Mouse (Mus musculus): ENCODE measurements around the gene Psme1. TPM values are rescaled to one million over a fixed set of nuclear protein-coding genes. Genes with fewer than 3 reads are reported as not detected.

Psme1 gene
- polyA plus RNA-seq, 1 experiment from 2014 or later, result 212 TPM

GRCm38 (mm10) chr14:55557003-55557402, 20.9 kb upstream of the Psme1 start:
- H3K27ac ChIP-seq (replicated peaks), result no peak overlapping the region
- WGBS, result 27% methylated on average over 5 of the region's 5 CpGs
- no peak overlapping the region for H3K4me3 ChIP-seq
- no peak overlapping the region for H3K4me2 ChIP-seq
- no peaks in the 10 kb centered on the region for H3K27me3 ChIP-seq (replicated peaks)
- no peak overlapping the region for H3K9ac ChIP-seq
- no peak for ATAC-seq (ENCODE audit: extremely low read depth, insufficient number of reproducible peaks, low FRiP score, low TSS enrichment)
- peaks cover 26% of the 10 kb centered on the region for H3K4me1 ChIP-seq
- no peaks in the 10 kb centered on the region for H3K36me3 ChIP-seq
- no peaks in the 10 kb centered on the region for H3K9me3 ChIP-seq

- Histone ChIP-seq H3K4me1 (peaks cover 30% of the 10 kb centered on the region), H3K9me3 (no peaks in the 10 kb centered on the region), H3K4me3 (no peak overlapping the region), H3K27me3 (replicated peaks) (no peaks in the 10 kb centered on the region), H3K4me2 (no peak overlapping the region), H3K36me3 (0 out of 2 replicates have a peak, but pooled peaks cover 5% of the 10 kb centered on the region), H3K9ac (no peak overlapping the region), H3K27ac (replicated peaks) (no peak overlapping the region)
- 79% methylated on average over 3 of the region's 3 CpGs for WGBS
- ATAC-seq (ENCODE audit: extremely low read depth, insufficient number of reproducible peaks, low FRiP score, low TSS enrichment), result no peak
These were observed 20.3 kb upstream of the Psme1 start for GRCm38 (mm10) chr14:55557587-55557986.

GRCm38 (mm10) chr14:55558740-55559448, 19.0 kb upstream of the Psme1 start:
- H3K9ac ChIP-seq, result peak overlapping the region; percentile 89
- no peaks in the 10 kb centered on the region for H3K9me3 ChIP-seq
- no peaks in the 10 kb centered on the region for H3K27me3 ChIP-seq (replicated peaks)
- peaks cover 30% of the 10 kb centered on the region for H3K4me1 ChIP-seq
- peaks cover 17% of the 10 kb centered on the region for H3K36me3 ChIP-seq
- WGBS, result 53% methylated on average over 6 of the region's 6 CpGs
- H3K4me2 ChIP-seq, result peak overlapping the region; percentile 78
- H3K4me3 ChIP-seq, result peak overlapping the region; percentile 69
- H3K27ac ChIP-seq (replicated peaks), result peak overlapping the region; percentile 99
- no peak for ATAC-seq (ENCODE audit: extremely low read depth, insufficient number of reproducible peaks, low FRiP score, low TSS enrichment)

- peak; percentile 67 for ATAC-seq (ENCODE audit: extremely low read depth, insufficient number of reproducible peaks, low FRiP score, low TSS enrichment)
- H3K4me3 ChIP-seq, result peak within 1 kb of the TSS; percentile 69
- peak within 1 kb of the TSS; percentile 99 for H3K27ac ChIP-seq (replicated peaks)
- peaks cover 26% of the 10 kb centered on the region for H3K36me3 ChIP-seq
- H3K4me1 ChIP-seq, result peaks cover 30% of the 10 kb centered on the region
- peak within 1 kb of the TSS; percentile 89 for H3K9ac ChIP-seq
- H3K27me3 ChIP-seq (replicated peaks), result no peaks in the 10 kb centered on the region
- peak within 1 kb of the TSS; percentile 78 for H3K4me2 ChIP-seq
- H3K9me3 ChIP-seq, result no peaks in the 10 kb centered on the region
- under 1% methylated on average over 27 of the region's 27 CpGs for WGBS
These were observed 18.1 kb upstream of the Psme1 start, which contains the start of gene Dcaf11 for GRCm38 (mm10) chr14:55559799-55560201. TSS of gene Dcaf11 (plus strand) at chr14:55560006.

- WGBS, result under 1% methylated on average over 51 of the region's 51 CpGs
- ATAC-seq (ENCODE audit: extremely low read depth, insufficient number of reproducible peaks, low FRiP score, low TSS enrichment), result peak; percentile 92
These were observed 17.5 kb upstream of the Psme1 start, which contains the start of gene A730061H03Rik for GRCm38 (mm10) chr14:55560202-55561073. TSS of gene A730061H03Rik (minus strand) at chr14:55560406.

GRCm38 (mm10) chr14:55561860-55562259, 16.1 kb upstream of the Psme1 start:
- Histone ChIP-seq H3K27me3 (replicated peaks) (no peaks in the 10 kb centered on the region), H3K9ac (no peak overlapping the region), H3K4me2 (peak overlapping the region; percentile 78; the same call in 1 of the 2 replicates), H3K4me3 (no peak overlapping the region), H3K27ac (replicated peaks) (no peak overlapping the region), H3K36me3 (peaks cover 46% of the 10 kb centered on the region), H3K4me1 (peaks cover 27% of the 10 kb centered on the region), H3K9me3 (no peaks in the 10 kb centered on the region)
- WGBS, result 87% methylated on average over 10 of the region's 10 CpGs
- no peak for ATAC-seq (ENCODE audit: extremely low read depth, insufficient number of reproducible peaks, low FRiP score, low TSS enrichment)

More at GRCm38 (mm10) chr14:55560202-55561073, 17.5 kb upstream of the Psme1 start, which contains the start of gene A730061H03Rik:
- Histone ChIP-seq H3K4me3 (peak within 1 kb of the TSS; percentile 69), H3K4me2 (peak within 1 kb of the TSS; percentile 78), H3K36me3 (peaks cover 32% of the 10 kb centered on the region), H3K27me3 (replicated peaks) (no peaks in the 10 kb centered on the region), H3K9ac (peak within 1 kb of the TSS; percentile 89), H3K4me1 (peaks cover 30% of the 10 kb centered on the region), H3K27ac (replicated peaks) (peak within 1 kb of the TSS; percentile 99), H3K9me3 (no peaks in the 10 kb centered on the region)

- no peak overlapping the region for H3K9ac ChIP-seq
- H3K4me1 ChIP-seq, result peaks cover 20% of the 10 kb centered on the region
- H3K36me3 ChIP-seq, result peaks cover 60% of the 10 kb centered on the region
- ATAC-seq (ENCODE audit: extremely low read depth, insufficient number of reproducible peaks, low FRiP score, low TSS enrichment), result no peak
- H3K9me3 ChIP-seq, result no peaks in the 10 kb centered on the region
- no peaks in the 10 kb centered on the region for H3K27me3 ChIP-seq (replicated peaks)
- H3K4me3 ChIP-seq, result no peak overlapping the region
- no peak overlapping the region for H3K4me2 ChIP-seq
- H3K27ac ChIP-seq (replicated peaks), result no peak overlapping the region
- whole genome bisulfite sequencing, result 86% methylated on average over 11 of the region's 11 CpGs
These were observed 14.7 kb upstream of the Psme1 start for GRCm38 (mm10) chr14:55563249-55563648.

GRCm38 (mm10) chr14:55565748-55566147, 12.2 kb upstream of the Psme1 start:
- Histone ChIP-seq H3K27me3 (replicated peaks) (no peaks in the 10 kb centered on the region), H3K9me3 (no peaks in the 10 kb centered on the region), H3K4me1 (peaks cover 26% of the 10 kb centered on the region), H3K36me3 (peaks cover 85% of the 10 kb centered on the region), H3K9ac (no peak overlapping the region), H3K4me3 (no peak overlapping the region), H3K4me2 (no peak overlapping the region), H3K27ac (replicated peaks) (no peak overlapping the region)
- ATAC-seq (ENCODE audit: extremely low read depth, insufficient number of reproducible peaks, low FRiP score, low TSS enrichment), result no peak
- WGBS, result 89% methylated on average over 3 of the region's 3 CpGs

GRCm38 (mm10) chr14:55567496-55567895, 10.4 kb upstream of the Psme1 start:
- Histone ChIP-seq H3K27ac (replicated peaks) (no peak overlapping the region), H3K4me1 (peaks cover 20% of the 10 kb centered on the region), H3K4me2 (no peak overlapping the region), H3K9me3 (no peaks in the 10 kb centered on the region), H3K27me3 (replicated peaks) (no peaks in the 10 kb centered on the region), H3K36me3 (peaks cover 83% of the 10 kb centered on the region), H3K4me3 (no peak overlapping the region), H3K9ac (no peak overlapping the region)
- 82% methylated on average over 3 of the region's 3 CpGs for WGBS
- ATAC-seq (ENCODE audit: extremely low read depth, insufficient number of reproducible peaks, low FRiP score, low TSS enrichment), result no peak

- Histone ChIP-seq H3K4me3 (no peak overlapping the region), H3K9me3 (no peaks in the 10 kb centered on the region), H3K4me1 (peaks cover 36% of the 10 kb centered on the region), H3K27ac (replicated peaks) (peak overlapping the region; percentile 48), H3K4me2 (no peak overlapping the region), H3K27me3 (replicated peaks) (no peaks in the 10 kb centered on the region), H3K36me3 (peaks cover 53% of the 10 kb centered on the region), H3K9ac (no peak overlapping the region)
- ATAC-seq (ENCODE audit: extremely low read depth, insufficient number of reproducible peaks, low FRiP score, low TSS enrichment), result no peak
- 72% methylated on average over 2 of the region's 2 CpGs for WGBS
These were observed 7.3 kb upstream of the Psme1 start for GRCm38 (mm10) chr14:55570588-55570987.

GRCm38 (mm10) chr14:55571760-55572159, 6.2 kb upstream of the Psme1 start:
- Histone ChIP-seq H3K4me3 (no peak overlapping the region), H3K4me1 (peaks cover 48% of the 10 kb centered on the region), H3K9me3 (no peaks in the 10 kb centered on the region), H3K9ac (no peak overlapping the region), H3K27ac (replicated peaks) (no peak overlapping the region), H3K4me2 (no peak overlapping the region), H3K27me3 (replicated peaks) (no peaks in the 10 kb centered on the region), H3K36me3 (peaks cover 41% of the 10 kb centered on the region)
- no peak for ATAC-seq (ENCODE audit: extremely low read depth, insufficient number of reproducible peaks, low FRiP score, low TSS enrichment)
